Mouse (Mus musculus) thymus, adult 2 months (tissue): ENCODE results near the gene Brinp1.

Experiments
- CTCF ChIP-seq: fragments of 200-500 bp; IDR thresholded peaks from 2 replicates; pipeline ENCODE4 v1.5.1; 2012; ENCODE audit warnings: mild to moderate bottlenecking, control low read depth, low read length, moderate library complexity, borderline replicate concordance; ENCODE audit not compliant: control insufficient read depth, poor library complexity, insufficient read depth; ENCODE audit errors: extremely low read depth
- POLR2A ChIP-seq: fragments of 200-500 bp; IDR thresholded peaks from 2 replicates; pipeline ENCODE4 v1.6.1; 2012; ENCODE audit warnings: mild to moderate bottlenecking, low read length, control low read depth, moderate library complexity; ENCODE audit not compliant: control insufficient read depth, poor library complexity, insufficient read depth; ENCODE audit errors: extremely low read depth

- TF ChIP-seq CTCF = no peak
- TF ChIP-seq POLR2A = no peak
Observed at GRCm38 (mm10) chr4:68720983-68721382, 233.2 kb downstream of the Brinp1 start.
